Mouse (Mus musculus) bone marrow, adult 2 months (tissue): ENCODE results near the gene Kirrel2. TPM values are rescaled to one million over a fixed set of nuclear protein-coding genes. Genes with fewer than 3 reads are reported as not detected.
A peak's percentile ranks its signal among the peaks of the same experiment; 100 is the strongest.

ENCODE experiments used
- H3K27ac ChIP-seq: fragments of 200-500 bp; 2 replicates; pipeline ENCODE4 v1.5.1; 2012; ENCODE audit warnings: low read depth, mild to moderate bottlenecking, control low read depth, inconsistent platforms, low read length; ENCODE audit not compliant: control insufficient read depth, poor library complexity, insufficient read depth
- H3K4me1 ChIP-seq: fragments of 200-500 bp; 2 replicates; pipeline ENCODE4 v1.6.1; 2011; ENCODE audit warnings: low read length; ENCODE audit not compliant: control insufficient read depth, insufficient read depth
- H3K4me3 ChIP-seq: fragments of 200-500 bp; replicated peaks from 2 replicates; pipeline ENCODE3; 2011; ENCODE audit warnings: mild to moderate bottlenecking, low read depth, low read length, control low read depth; ENCODE audit not compliant: control insufficient read depth
- CTCF ChIP-seq: fragments of 200-500 bp; IDR thresholded peaks from 2 replicates; pipeline ENCODE4 v1.5.1; 2011; ENCODE audit warnings: low read length, control low read depth; ENCODE audit not compliant: control insufficient read depth, insufficient read depth
- POLR2A ChIP-seq: fragments of 200-500 bp; IDR thresholded peaks from 2 replicates; pipeline ENCODE4 v1.6.1; 2011; ENCODE audit warnings: low read depth, mild to moderate bottlenecking, control low read depth, low read length, borderline replicate concordance; ENCODE audit not compliant: control insufficient read depth
- WGBS: fragments of 180-500 bp; shearing (Covaris S2); methylation state at CpG from one replicate; pipeline ENCODE4 v1.1.7; 2018; 5-methylcytosine and 5-hydroxymethylcytosine counted together
- polyA plus RNA-seq: library from polyadenylated mRNA; stranded (reverse); fragments of >200 nt; gene quantifications from 2 replicates; pipeline ENCODE4 v1.2.4, GENCODE M21; 2011; ENCODE audit warnings: low replicate concordance; ENCODE audit not compliant: missing spikeins, insufficient read depth, insufficient read length

Gene Kirrel2
- polyA plus RNA-seq, 1 experiment: 4.8 TPM

DNA sequence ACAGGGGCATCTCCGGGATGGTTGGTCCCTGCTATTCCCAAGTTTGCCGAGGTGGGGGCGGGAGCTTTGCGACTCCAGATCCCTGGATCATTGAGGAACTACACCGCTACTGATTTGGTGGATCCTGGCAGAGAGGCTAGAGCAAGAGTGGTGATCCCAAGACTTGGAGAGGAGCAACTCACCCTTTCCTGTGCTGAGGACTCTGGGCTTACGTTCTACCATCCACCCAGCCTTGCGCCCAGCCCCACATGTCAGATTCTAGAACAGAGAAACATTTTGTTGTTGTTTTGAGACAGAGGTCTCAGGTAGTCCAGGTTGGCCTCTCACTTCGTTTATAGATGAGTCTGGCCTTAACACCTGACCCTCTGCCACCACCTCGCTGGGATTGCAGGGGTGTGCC lies 34.9 kb downstream of the Kirrel2 start:
- Histone ChIP-seq H3K4me3 (peak overlapping the region; percentile 86), H3K4me1 (peaks cover 2% of the 10 kb centered on the region; the same call in 1 of the 2 replicates), H3K27ac (peak overlapping the region; percentile 92)
- 2% methylated on average over 9 of the region's 9 CpGs for WGBS
- TF ChIP-seq CTCF (no peak), POLR2A (no peak)

DNA sequence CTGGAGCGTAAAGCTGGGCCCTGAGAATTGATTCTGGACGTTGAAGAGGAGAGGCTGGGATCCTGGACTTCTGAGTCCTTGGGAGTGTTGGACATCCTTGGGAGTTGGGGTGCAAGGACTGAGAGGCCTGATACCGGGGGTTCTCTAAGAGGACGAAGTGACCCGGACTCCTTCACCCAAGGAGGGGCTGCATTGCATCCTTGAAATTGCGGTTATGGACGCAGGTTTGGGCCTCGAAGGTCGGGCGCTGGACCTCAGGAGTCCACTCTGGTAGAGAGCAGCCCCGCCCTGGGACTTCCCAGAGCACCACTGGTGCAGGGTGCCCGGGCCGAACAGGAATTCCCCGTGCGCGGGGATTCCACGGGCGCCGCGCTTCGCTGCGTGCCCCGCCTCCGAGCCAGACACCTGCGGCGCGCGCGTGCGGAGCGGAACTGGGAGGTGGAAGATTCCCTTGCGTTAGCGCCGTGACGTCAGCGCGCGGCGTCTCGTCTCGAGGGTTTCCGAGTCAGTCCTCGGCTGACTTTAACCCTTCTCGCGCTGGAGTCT lies 35.5 kb downstream of the Kirrel2 start:
- Histone ChIP-seq H3K4me1 (peaks cover 2% of the 10 kb centered on the region; the same call in 1 of the 2 replicates), H3K27ac (peak overlapping the region; percentile 92), H3K4me3 (peak overlapping the region; percentile 86)
- no peak for TF ChIP-seq CTCF
- peak; percentile 60; the same call in 1 of the 2 replicates for TF ChIP-seq POLR2A
- under 1% methylated on average over 45 of the region's 45 CpGs for WGBS

DNA sequence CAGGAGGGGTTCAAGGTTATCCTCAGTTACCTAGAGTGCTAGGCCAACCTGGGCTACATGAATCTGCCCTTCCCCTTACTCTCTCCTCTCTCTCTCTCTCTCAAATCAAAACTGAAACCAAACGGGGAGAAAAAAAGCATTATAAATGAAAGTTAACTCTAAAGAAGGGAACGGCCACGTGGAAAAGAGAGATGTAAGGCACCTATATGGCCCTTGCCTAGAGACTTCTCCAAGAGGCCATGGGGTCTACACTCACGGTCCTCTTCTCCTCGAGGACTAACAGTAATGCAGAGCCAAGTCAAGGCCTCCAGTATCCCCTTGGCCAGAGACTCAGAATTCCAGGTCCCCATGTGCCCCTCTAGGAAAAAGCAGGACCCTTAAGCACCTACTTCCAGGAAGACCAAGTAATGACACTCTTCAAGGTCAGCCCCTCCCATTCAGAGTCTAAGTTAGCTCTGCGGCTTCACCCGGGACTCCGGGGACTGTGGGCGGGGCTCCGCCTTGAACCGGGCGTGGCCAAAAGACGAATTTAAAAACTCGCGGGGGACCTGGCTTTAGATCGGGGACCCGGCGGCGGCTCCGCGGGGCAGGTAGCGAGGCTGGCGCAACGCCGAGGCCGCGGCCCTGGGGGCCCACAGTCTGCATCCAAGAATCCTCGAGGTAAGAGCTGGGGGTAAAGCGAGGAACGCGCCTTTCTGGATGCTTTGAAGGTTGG lies 36.2 kb downstream of the Kirrel2 start, which contains the start of gene Nfkbid:
Nfkbid (plus strand) TSS at position 558 of the 715 bp plus-strand sequence.
- Histone ChIP-seq H3K27ac (peak within 1 kb of the TSS; percentile 92), H3K4me3 (peak within 1 kb of the TSS; percentile 86), H3K4me1 (peaks cover 2% of the 10 kb centered on the region; the same call in 1 of the 2 replicates)
- whole genome bisulfite sequencing: under 1% methylated on average over 31 of the region's 31 CpGs
- TF ChIP-seq CTCF (no peak), POLR2A (peak; percentile 72; the same call in 1 of the 2 replicates)

DNA sequence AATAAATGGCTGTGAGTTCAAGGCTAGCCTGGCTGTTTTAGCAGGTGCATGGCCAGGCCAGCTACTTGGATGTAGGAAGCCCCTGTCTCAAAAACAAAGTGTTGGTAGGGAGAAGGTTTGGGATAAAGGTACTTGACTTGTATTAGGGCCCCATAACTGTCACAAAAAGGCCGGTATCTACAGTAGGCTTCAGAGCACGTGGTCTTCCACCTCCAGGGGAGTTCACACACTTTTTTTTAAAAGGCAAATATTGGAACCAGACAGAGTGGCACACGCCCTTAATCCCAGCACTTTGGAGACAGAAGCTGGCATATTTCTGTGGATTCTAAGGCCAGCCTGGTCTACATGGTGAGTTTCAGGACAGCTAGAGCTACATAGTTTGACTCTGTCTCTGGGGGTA lies 36.8 kb downstream of the Kirrel2 start:
- peak overlapping the region; percentile 91; the same call in 1 of the 2 replicates for H3K27ac ChIP-seq
- H3K4me1 ChIP-seq: peaks cover 2% of the 10 kb centered on the region; the same call in 1 of the 2 replicates
- TF ChIP-seq POLR2A (no peak), CTCF (no peak)
- 37% methylated on average over 3 of the region's 3 CpGs for WGBS
- peak overlapping the region; percentile 58 for H3K4me3 ChIP-seq

DNA sequence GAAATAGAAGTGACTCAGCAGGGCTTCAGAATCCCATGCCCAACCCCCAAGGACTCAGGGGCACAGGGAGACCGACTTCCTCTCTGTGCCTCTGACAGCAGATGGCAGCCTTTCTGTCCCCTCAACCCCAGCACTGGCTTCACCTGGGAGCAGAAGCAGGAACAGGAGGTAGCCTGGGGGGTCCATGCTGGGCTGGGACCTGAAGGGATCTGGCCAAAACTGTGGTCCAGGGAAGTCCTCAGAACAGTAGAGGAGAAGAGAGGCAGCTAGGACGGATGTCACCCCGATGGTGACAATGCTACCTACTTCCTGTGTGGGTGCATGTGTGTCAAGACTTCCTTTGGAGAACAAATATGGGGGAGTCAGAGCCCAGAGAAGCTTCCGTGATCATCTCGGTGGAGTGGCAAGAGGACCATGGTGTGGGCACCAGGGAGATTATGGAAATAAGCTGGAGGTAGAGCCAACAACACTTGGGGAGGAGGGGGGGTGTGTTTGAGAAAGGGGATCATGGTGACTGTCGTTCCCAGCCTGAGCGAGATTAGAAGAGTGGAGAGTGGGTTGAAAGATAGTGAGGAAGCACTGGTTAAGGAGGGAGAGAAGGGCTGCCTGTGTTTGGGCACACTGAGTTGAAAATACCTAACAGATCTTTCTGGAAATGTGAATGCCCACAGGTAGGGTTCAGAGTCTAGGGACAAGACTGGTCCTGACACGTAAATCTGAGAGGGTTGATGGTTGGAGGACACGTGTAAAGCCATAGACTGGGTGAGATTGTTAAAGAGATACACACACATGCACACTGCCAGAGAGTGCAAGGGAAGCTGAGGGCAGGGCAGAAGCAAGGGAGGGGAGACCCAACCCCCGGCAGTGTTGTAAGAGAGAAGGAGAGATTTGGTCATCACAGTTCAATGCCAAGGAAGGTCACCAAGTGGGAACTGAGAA lies 37.7 kb downstream of the Kirrel2 start, which contains the start of gene Hcst:
Hcst (minus strand) TSS at position 294 of the 939 bp plus-strand sequence.
- 2% methylated on average over 10 of the region's 10 CpGs for WGBS
- TF ChIP-seq POLR2A: peak; percentile 43; the same call in 1 of the 2 replicates
- TF ChIP-seq CTCF: 0 out of 2 replicates have a peak, but pooled peaks have one; percentile 19
- peak within 1 kb of the TSS; percentile 58 for H3K4me3 ChIP-seq
- H3K27ac ChIP-seq: peak within 1 kb of the TSS; percentile 94
- H3K4me1 ChIP-seq: peaks cover 2% of the 10 kb centered on the region; the same call in 1 of the 2 replicates

DNA sequence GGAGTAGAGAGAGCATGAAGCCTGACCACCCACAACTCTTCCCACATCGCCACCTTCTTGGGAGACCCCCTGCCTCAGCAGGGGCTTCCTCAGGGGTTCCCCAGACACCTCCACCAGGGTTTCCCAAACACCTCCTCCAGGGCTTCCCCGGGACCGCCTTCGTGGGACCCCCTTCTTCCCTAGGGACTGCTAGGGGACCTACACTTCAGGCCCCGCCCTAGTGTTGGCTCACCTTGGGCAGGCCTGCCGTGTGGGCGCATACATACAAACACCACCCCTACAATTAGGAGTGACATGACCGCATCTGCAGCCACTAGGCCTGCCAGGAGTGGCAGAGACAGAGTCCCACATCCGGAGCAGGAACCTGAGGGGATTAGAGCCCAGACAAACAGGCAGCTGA lies 39.6 kb downstream of the Kirrel2 start:
- TF ChIP-seq CTCF (no peak), POLR2A (no peak; the same call in 1 of the 2 replicates)
- H3K4me3 ChIP-seq: peak overlapping the region; percentile 60
- peaks cover 2% of the 10 kb centered on the region; the same call in 1 of the 2 replicates for H3K4me1 ChIP-seq
- H3K27ac ChIP-seq: peak overlapping the region; percentile 94
- 7% methylated on average over 9 of the region's 9 CpGs for WGBS

DNA sequence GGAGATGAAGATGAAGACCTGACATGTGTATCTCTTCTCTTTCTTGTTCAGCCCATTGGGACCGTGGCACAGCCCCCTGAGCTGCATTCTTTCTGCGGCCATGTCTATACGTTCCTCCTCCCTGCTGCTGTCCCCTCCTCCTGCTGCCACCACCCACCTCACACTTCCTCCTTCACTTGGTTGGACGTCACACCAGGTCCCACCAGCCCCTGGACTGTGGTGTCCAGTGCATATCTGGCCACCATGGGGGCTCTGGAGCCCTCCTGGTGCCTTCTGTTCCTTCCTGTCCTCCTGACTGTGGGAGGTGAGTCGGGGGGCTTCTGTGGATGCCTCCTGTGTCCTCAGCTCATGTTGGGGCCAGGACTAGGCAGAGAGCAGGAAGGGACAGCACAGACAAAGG lies 43.9 kb downstream of the Kirrel2 start, which contains the start of gene Tyrobp:
Tyrobp (plus strand) TSS at position 165 of the 400 bp plus-strand sequence.
- H3K4me3 ChIP-seq: peak within 1 kb of the TSS; percentile 76
- 11% methylated on average over 5 of the region's 5 CpGs for WGBS
- peak within 1 kb of the TSS; percentile 98 for H3K27ac ChIP-seq
- peaks cover 6% of the 10 kb centered on the region; the same call in 1 of the 2 replicates for H3K4me1 ChIP-seq
- TF ChIP-seq CTCF (no peak), POLR2A (peak; percentile 91)

DNA sequence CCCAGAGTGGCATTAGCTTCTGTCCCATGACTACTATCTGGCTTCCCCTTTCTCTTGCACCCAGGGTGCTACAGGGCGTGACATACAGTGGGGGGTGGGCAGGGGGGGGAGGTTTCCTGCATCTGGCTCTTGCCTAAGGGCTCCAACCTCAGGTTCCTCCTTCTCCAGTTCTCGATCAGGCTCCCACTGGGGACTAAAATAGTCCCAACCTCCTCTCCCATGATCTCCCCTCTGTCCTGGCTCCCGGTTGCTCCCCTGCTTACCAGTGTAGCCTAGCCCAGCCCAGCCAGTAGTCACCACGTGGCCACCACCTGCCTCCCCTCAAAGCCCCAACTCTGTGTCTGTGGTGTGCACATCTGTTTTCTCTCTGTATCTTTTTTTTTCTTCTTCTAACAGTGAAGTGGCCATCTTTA lies 44.7 kb downstream of the Kirrel2 start:
- H3K4me1 ChIP-seq: peaks cover 5% of the 10 kb centered on the region; the same call in 1 of the 2 replicates
- TF ChIP-seq POLR2A (peak; percentile 49; the same call in 1 of the 2 replicates), CTCF (no peak)
- 0% methylated on average over 4 of the region's 4 CpGs for WGBS
- peak overlapping the region; percentile 46 for H3K4me3 ChIP-seq
- H3K27ac ChIP-seq: peak overlapping the region; percentile 98
